Mouse (Mus musculus) embryonic facial prominence, embryonic 10.5 days (tissue): ENCODE results near the gene Nxnl2. TPM values are rescaled to one million over a fixed set of nuclear protein-coding genes. Genes with fewer than 3 reads are reported as not detected.
A peak's percentile ranks its signal among the peaks of the same experiment; 100 is the strongest.

ENCODE experiments used
- DNase-seq: peaks from one replicate; pipeline ENCODE4 v3.0.0-alpha.2; 2017; ENCODE audit warnings: low spot score
- H3K27ac ChIP-seq: fragments of 300-500 bp; sonication (generic); replicated peaks from 2 replicates; pipeline ENCODE4 v1.5.1; 2016; ENCODE audit warnings: mild to moderate bottlenecking
- H3K27me3 ChIP-seq: fragments of 300-500 bp; sonication (generic); replicated peaks from 2 replicates; pipeline ENCODE4 v1.6.1; 2016; ENCODE audit warnings: low read depth, mild to moderate bottlenecking; ENCODE audit not compliant: poor library complexity, severe bottlenecking
- H3K36me3 ChIP-seq: fragments of 300-500 bp; sonication (generic); replicated peaks from 2 replicates; pipeline ENCODE4 v1.6.1; 2016; ENCODE audit warnings: mild to moderate bottlenecking, moderate library complexity
- H3K4me1 ChIP-seq: fragments of 300-500 bp; sonication (generic); 2 replicates; pipeline ENCODE4 v1.6.1; 2016
- H3K4me3 ChIP-seq: fragments of 300-500 bp; sonication (generic); 2 replicates; pipeline ENCODE4 v1.5.1; 2016; ENCODE audit warnings: mild to moderate bottlenecking, moderate library complexity
- H3K9me3 ChIP-seq: fragments of 300-500 bp; sonication (generic); 2 replicates; pipeline ENCODE4 v1.6.1; 2016; ENCODE audit warnings: mild to moderate bottlenecking
- WGBS: fragments of 180-500 bp; shearing (Covaris S2); methylation state at CpG from one replicate; pipeline ENCODE4 v1.1.7; 2016; 5-methylcytosine and 5-hydroxymethylcytosine counted together
- microRNA-seq: library from miRNA; unstranded; fragments of <30 nt; microRNA quantifications from one replicate; pipeline ENCODE4, GENCODE M21; 2017
- polyA plus RNA-seq: library from polyadenylated mRNA; unstranded; fragments of >200 nt; fragmentation: Nextera tagmentation; extraction: Ambion mirVana; gene quantifications from 2 replicates; pipeline ENCODE4 v1.2.1, GENCODE M21; 2016

Nxnl2 gene
- polyA plus RNA-seq, 1 experiment from 2014 or later, result 0.67 TPM

GRCm38 (mm10) chr13:51214746-51215145, 43.9 kb downstream of the Nxnl2 start:
- H3K27ac ChIP-seq, result no peak overlapping the region
- no peaks in the 10 kb centered on the region for H3K36me3 ChIP-seq
- no peak overlapping the region for H3K4me3 ChIP-seq
- WGBS, result 85% methylated on average over 2 of the region's 2 CpGs
- no peaks in the 10 kb centered on the region for H3K9me3 ChIP-seq
- DNase-seq, result no peak
- H3K27me3 ChIP-seq, result no peaks in the 10 kb centered on the region
- H3K4me1 ChIP-seq, result peaks cover 15% of the 10 kb centered on the region

- H3K4me3 ChIP-seq, result no peak overlapping the region
- no peaks in the 10 kb centered on the region for H3K36me3 ChIP-seq
- peak overlapping the region; percentile 79 for H3K27ac ChIP-seq
- H3K4me1 ChIP-seq, result peaks cover 51% of the 10 kb centered on the region
- H3K9me3 ChIP-seq, result no peaks in the 10 kb centered on the region
- DNase-seq, result peak; percentile 42
- 42% methylated on average over 4 of the region's 4 CpGs for WGBS
- no peaks in the 10 kb centered on the region for H3K27me3 ChIP-seq
Observed at GRCm38 (mm10) chr13:51220897-51221296, 50.1 kb downstream of the Nxnl2 start.

GRCm38 (mm10) chr13:51221425-51222160, 50.8 kb downstream of the Nxnl2 start:
- H3K9me3 ChIP-seq, result no peaks in the 10 kb centered on the region
- no peaks in the 10 kb centered on the region for H3K36me3 ChIP-seq
- 51% methylated on average over 12 of the region's 12 CpGs for WGBS
- no peak overlapping the region for H3K4me3 ChIP-seq
- no peaks in the 10 kb centered on the region for H3K27me3 ChIP-seq
- peak overlapping the region; percentile 79 for H3K27ac ChIP-seq
- peak; percentile 34 for DNase-seq
- H3K4me1 ChIP-seq, result peaks cover 51% of the 10 kb centered on the region

Small RNA genes within 50 kb of the gene (microRNA-seq; reads per million reads assigned to microRNA genes)
- not detected for gene Gm44341

Other genes starting within 250 kb of the Nxnl2 start
- 94.5 and 105 TPM in 2 replicates for gene Spin1, start 70.1 kb upstream of the Nxnl2 start, polyA plus RNA-seq
- gene S1pr3, start 237.6 kb downstream of the Nxnl2 start, polyA plus RNA-seq, result 50.4 and 67.6 TPM in 2 replicates